Mouse (Mus musculus) embryo, embryonic 10 days (tissue): ENCODE measurements around the gene Olfr749.
A peak's percentile ranks its signal among the peaks of the same experiment; 100 is the strongest.
"Not testable (repeated sequence)": the region's sequence is repeated elsewhere in the genome, so short reads cannot be mapped to it uniquely, and the experiment has no call there.

Experiments
- DNase-seq: peaks from one replicate; pipeline ENCODE4 v3.0.0-alpha.2; 2015; ENCODE audit warnings: low spot score

The Olfr749 gene

DNA sequence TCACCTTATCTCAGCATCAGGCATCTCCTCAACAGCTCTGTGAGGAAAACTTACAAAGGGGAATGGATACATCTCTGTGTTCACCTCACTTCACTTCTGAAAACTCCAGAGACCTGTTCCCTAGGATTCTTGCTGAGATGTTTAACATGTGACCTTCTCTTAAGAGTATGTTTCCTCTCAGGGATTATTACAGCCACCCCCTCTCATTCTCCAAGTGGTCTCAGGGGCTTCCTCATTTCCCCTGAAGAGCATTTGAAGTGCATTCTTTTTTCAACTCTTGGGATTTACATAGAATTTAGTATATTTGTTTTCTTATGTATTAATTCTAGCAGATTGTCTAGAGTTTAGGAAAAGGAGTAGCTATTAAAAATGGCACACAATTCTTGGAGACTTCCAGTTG lies at the start of gene Olfr749:
Gene Olfr749, minus strand, starts transcription at position 101 of the 400 bp plus-strand sequence.
- no peak for DNase-seq

DNA sequence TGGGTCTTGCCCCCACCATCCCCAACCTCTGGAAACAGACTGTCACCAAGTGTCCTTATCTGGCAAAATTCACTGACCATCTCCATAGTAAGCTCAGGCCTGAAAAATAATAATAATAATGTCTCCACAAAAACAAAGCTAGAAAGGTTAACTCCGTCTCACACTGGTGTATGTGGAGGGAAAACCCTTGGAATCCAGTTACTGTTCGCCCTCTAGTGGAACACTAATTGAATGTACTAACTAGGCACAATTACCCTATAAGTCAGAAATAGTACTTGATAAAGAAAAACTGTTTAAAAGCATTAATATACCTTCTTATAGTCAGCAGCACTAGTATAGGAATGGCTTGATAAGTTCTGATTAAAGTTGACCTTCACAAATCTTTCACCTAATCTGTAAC lies 43.3 kb upstream of the Olfr749 start:
- DNase-seq: peak; percentile 67

DNA sequence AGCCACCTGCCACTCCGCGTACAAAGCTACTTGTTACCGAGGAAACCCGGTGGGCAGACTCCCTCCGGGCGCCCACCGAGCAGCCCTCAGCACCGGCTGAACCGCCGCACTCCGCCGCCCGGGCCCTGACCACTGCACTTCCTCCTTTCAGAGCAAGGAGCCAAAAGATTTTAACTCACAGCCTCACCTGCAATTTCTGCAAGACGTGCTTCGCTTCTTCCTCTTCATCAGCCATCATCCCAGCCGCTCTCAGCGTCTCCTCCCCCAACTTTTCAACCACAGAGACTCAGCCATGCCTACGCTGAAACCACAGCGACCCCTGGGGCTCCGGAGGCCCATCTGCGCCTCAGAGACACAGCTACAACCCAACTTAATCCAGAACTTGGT lies 40.4 kb upstream of the Olfr749 start, which contains the start of gene Ttc5:
Gene Ttc5, minus strand, starts transcription at position 269 of the 387 bp plus-strand sequence.
- peak; percentile 89 for DNase-seq

DNA sequence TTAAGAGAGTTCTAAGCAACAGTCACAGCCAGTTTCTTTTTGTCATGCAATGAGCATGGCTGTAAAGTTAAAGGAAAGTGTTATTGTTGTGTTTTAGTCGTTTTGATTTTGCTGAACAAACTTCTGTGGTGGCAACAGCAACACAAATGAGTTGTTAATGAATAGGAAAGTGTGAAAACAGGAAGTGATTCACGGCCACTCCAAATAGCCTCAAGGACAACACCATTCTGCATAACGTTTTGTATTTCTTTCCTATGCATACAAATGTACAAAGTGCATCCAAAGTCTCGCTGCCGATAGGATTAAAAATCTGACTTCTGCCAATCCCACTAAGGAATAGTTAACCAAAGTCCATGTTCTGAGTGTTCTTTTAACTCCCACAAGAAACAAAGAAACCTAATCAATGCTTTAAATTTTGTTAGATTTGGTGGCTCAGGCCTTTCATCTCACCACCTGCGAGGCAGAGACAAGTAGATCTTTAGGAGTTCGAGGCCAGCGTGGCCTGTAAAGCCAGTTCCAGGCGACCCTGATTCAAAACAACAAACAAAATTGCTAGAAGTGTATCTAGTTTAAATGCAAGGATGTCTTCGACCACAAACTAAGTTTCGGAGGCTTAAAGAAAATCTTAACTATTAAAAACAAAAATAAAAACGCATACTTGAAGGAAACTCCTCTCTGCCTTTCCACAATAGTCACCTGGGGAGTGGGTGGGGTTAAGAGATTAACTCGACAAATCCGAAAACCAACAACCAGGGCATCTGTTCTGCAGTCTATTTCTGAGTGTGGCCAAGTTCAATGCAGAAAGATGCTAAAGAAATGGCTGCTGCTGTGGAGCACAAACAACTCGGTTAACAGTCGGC lies 39.7 kb upstream of the Olfr749 start:
- DNase-seq: peak; percentile 21

DNA sequence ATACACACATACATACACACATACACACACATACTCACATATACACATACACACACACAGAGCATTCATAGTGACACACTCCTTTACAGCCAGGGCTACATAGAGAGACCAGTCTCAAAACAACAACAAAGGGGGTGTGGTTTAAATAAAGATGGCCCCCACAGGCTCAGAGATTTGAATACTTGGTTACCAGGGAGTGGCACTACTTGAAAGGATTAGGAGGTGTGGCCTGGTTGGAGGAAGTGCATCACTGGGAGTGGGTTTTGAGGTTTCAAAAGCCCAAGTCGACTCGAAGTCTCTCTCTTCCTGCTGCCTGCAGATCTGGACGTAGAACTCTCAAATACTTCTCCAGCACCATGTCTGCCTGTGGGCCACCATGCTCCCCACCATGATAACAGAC lies 37.3 kb upstream of the Olfr749 start:
- no peak for DNase-seq

DNA sequence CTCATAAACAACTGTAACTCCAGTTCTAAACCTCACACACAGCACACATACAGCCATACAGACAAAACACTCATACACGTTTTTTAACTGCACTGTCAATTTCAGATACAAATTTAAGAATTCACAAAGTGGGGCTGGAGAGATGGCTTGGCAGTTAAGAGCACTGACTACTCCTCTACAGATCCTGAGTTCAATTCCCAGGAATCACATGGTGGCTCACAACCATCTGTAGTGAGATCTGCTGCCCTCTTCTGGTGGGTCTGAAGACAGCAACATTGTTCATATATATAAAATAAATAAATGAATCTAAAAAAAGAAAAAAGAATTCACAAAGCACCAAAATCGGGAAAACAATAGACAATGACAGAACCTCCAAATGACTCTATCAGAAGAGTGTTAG lies 26.4 kb upstream of the Olfr749 start:
- DNase-seq: peak; percentile 23

DNA sequence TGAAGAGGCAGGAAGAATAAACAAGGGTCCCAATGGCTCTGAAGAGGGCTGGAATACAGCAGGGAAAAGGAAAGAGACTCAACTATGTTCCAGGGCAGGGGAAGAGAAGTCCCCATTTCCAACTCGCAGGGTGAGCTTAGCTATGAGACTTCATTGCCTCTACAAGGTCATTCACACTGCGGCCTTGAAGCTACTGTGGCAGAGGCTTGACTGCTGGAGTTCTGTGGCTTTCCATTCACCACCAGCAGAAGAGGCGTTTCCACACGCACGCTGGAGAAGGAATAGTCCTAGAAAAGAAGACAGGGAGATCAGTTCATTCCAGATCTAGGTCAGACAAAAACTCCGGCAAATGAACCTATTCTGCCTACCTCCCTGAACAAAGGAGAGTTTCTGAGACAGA lies 20.8 kb upstream of the Olfr749 start:
- no peak for DNase-seq

DNA sequence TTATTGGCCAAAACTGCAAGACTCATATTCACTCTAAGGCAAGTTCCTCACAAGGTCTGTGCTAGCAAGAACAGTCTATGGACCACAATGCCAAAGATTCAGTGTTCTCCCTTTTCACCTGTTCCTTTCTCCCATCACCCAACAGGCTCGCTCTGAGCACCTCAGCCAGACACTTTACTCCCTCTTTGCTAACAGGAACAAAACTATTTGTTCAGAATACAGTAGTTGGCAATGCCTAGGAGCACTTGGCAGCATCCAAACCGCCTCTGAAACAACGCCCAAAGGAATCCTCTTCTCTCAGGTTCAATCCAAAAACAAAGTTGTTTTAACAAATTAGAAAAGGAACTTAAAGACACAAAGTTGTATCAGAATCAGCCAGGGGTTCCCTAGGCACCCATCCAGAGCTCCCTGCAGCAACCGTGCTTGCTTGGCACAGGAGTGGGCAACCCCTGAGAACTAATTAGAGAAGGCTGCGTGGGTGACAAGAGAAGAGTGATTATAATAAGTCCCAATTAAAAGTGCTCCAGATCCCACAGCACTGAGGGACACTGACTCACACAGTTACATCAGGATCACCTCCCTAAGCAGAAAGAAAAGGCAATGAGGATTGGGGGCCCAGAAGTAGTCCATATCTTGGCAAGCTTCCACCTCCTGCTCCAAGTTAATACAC lies 13.7 kb upstream of the Olfr749 start:
- DNase-seq: no peak

DNA sequence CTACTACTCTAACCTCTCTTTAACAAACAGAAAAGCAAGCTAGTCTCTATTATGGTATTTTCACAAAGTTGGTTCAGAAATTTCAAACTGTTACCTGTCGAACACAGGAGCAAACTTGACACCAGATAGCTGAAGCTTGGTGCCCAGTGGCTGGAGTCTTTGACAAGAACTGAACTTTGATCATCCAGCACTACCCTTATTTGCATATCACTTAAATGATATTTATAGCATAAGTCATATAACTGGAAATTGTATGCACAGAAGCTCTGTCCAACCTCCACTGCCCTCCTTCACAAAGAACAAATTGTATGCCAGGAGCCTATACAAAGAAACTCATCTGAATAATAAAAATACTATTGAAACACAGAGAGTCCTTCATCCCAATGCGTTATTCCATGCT lies 3.3 kb downstream of the Olfr749 start:
- no peak for DNase-seq

DNA sequence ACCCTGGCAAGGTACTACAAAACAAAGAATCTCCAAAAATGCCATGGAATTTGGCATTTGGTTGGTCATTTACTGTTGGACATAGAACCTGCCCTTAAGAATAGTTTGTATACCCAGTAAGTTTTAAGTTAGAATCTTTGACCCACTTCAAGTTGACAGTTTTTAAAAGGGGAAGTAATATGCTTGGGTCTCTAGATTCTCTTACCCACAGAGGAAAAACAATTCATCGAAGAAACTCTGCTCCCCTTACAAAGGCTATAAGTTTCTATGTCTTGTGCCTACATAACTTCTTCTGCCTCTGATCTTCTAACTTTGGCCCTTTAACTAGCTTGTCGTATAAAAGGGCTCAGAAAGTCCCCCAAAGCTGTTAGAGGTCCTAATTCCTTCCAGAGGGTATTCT lies 4.6 kb downstream of the Olfr749 start:
- no peak for DNase-seq

DNA sequence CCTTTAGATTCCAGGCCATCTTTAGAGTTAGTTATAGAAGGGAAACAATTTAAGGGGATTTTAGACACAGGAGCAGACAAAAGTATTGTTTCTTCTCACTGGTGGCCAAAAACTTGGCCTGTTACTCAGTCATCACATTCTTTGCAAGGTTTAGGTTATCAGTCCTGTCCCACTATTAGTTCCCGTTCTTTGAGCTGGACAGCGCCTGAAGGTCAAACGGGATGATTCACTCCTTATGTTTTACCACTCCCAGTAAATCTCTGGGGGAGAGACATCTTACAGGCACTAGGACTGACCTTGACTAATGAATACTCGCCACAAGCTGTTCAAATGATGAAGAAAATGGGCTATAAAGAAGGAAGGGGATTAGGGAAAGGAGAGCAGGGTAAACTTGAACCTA lies 22.5 kb downstream of the Olfr749 start:
- not testable (repeated sequence) for DNase-seq

DNA sequence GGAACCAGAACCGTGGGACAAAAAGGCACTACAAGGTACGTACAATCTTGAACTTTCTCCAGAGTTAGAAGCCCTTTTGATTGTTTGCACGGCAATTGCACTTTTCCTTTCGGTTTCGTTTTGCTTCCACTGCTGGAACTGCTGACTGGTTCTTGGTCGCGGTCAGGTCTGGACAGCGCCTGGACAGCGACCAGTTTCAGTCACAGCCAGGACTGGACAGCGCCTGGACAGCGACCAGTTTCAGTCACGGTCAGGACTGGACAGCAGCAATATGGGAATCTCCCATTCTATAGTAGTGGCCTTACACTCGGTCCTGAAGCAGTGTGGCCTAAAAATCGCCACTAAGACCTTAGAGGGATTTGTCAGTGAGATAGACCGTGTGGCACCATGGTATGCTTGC lies 25.0 kb downstream of the Olfr749 start:
- peak; percentile 5 for DNase-seq

DNA sequence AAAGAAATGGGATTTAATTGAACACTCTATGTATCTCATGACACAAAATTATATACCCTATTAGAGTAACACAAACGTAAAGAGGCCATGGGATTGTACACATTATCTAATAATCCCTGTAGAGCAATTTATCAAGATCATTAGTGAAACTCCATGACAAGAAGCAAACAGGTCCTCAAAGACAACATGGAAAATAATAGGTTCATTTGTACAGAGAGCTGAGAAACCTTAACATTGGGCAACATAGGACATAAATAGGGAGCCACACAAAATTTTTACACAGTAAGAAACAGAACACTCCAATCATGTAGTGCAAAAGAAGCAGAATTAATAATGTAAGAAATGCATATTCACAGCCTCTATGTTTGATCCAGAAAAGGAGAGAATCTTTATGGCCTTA lies 37.8 kb downstream of the Olfr749 start, which contains the start of gene Olfr748:
Gene Olfr748, plus strand, starts transcription at position 301 of the 400 bp plus-strand sequence.
- DNase-seq: no peak

DNA sequence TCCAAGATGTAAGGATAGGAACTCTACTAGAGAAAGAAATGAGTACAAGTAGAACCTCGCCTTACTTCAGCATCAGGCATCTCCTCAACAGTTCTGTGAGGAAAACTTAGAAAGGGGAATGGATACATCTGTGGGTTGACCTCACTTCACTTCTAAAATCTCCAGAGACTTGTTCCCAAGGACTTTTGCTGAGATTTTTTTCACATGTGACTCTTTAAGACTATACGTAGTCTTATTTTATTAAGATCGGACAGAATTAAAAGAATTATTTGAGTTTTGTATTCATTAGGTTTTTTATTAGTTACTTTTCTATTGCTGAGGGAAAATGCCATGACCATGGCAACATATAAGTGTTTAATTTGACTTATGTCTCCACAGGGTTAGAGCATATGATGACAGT lies 51.8 kb downstream of the Olfr749 start, which contains the start of gene Olfr747:
Gene Olfr747, minus strand, starts transcription at position 101 of the 400 bp plus-strand sequence.
- no peak for DNase-seq
